Mouse (Mus musculus) WW6 (cell line): ENCODE results near the gene Gm8909.
"Not testable (repeated sequence)": the region's sequence is repeated elsewhere in the genome, so short reads cannot be mapped to it uniquely, and the experiment has no call there.

ENCODE experiments used
- DNase-seq: peaks from one replicate; pipeline ENCODE4 v3.0.0-alpha.2; 2013; ENCODE audit warnings: low read depth, low spot score

Gm8909 gene

GRCm38 (mm10) chr17:36161129-36162051 is 6.9 kb downstream of the Gm8909 start:
- no peak for DNase-seq

- not testable (repeated sequence) for DNase-seq
Measured at GRCm38 (mm10) chr17:36158264-36158663, 10.1 kb downstream of the Gm8909 start.

GRCm38 (mm10) chr17:36157782-36158181 is 10.6 kb downstream of the Gm8909 start:
- DNase-seq, result not testable (repeated sequence)

GRCm38 (mm10) chr17:36154271-36155149 is 13.8 kb downstream of the Gm8909 start:
- DNase-seq, result peak; percentile 66

- DNase-seq, result not testable (repeated sequence)
Measured at GRCm38 (mm10) chr17:36151200-36151599, 17.1 kb downstream of the Gm8909 start.

- not testable (repeated sequence) for DNase-seq
Measured at GRCm38 (mm10) chr17:36148468-36148867, 19.9 kb downstream of the Gm8909 start.

GRCm38 (mm10) chr17:36146937-36147336 is 21.4 kb downstream of the Gm8909 start:
- DNase-seq, result not testable (repeated sequence)

GRCm38 (mm10) chr17:36145861-36146156 is 22.5 kb downstream of the Gm8909 start:
- DNase-seq, result not testable (repeated sequence)

- no peak for DNase-seq
Measured at GRCm38 (mm10) chr17:36145111-36145860, 23.1 kb downstream of the Gm8909 start.

- not testable (repeated sequence) for DNase-seq
Measured at GRCm38 (mm10) chr17:36136299-36136848, 32.0 kb downstream of the Gm8909 start.

- not testable (repeated sequence) for DNase-seq
Measured at GRCm38 (mm10) chr17:36135421-36136231, 32.7 kb downstream of the Gm8909 start.

GRCm38 (mm10) chr17:36131516-36132265 is 36.6 kb downstream of the Gm8909 start:
- DNase-seq, result no peak

GRCm38 (mm10) chr17:36128968-36129817 is 39.1 kb downstream of the Gm8909 start, which contains the start of gene Gm7030:
TSS of gene Gm7030 (minus strand) at chr17:36129425.
- DNase-seq, result not testable (repeated sequence)

GRCm38 (mm10) chr17:36128525-36128924 is 39.8 kb downstream of the Gm8909 start:
- not testable (repeated sequence) for DNase-seq

GRCm38 (mm10) chr17:36124111-36124510 is 44.2 kb downstream of the Gm8909 start:
- DNase-seq, result not testable (repeated sequence)

GRCm38 (mm10) chr17:36121352-36122020 is 46.9 kb downstream of the Gm8909 start, which contains the start of gene Gm19684:
TSS of gene Gm19684 (plus strand) at chr17:36121678.
- not testable (repeated sequence) for DNase-seq

- DNase-seq, result not testable (repeated sequence)
Measured at GRCm38 (mm10) chr17:36120839-36121238, 47.5 kb downstream of the Gm8909 start.

GRCm38 (mm10) chr17:36116545-36116944 is 51.8 kb downstream of the Gm8909 start:
- DNase-seq, result not testable (repeated sequence)
